Mouse (Mus musculus) T-cell, adult 2 months (primary cell): ENCODE measurements around the gene Tmem86b.
"Not testable (repeated sequence)": the region's sequence is repeated elsewhere in the genome, so short reads cannot be mapped to it uniquely, and the experiment has no call there.

Experiments
- DNase-seq: peaks from one replicate; pipeline ENCODE4 v3.0.0; 2022; ENCODE audit warnings: low spot score

Tmem86b gene

DNA sequence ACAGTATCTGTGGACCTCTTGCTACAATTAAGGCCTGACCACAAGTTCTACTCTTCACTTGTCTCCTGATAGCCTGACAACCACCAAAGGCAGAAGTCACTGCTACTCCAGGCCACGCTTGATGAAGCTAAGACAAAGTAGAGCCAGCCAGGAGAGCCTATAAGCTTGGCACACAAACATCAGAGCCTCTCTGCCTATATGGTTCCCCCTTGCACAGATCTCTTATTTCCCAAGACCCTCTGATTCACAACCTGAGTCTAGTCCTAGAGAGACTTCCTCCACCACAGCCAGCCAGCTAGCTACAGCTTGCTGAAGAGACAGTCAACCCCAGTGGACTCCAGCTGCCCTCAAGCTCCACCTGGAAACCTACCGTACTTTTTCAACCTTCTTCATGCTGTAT lies 16.8 kb upstream of the Tmem86b start:
- no peak for DNase-seq

- peak; percentile 83 for DNase-seq
Measured at GRCm38 (mm10) chr7:4647291-4647690, 16.1 kb upstream of the Tmem86b start.

DNA sequence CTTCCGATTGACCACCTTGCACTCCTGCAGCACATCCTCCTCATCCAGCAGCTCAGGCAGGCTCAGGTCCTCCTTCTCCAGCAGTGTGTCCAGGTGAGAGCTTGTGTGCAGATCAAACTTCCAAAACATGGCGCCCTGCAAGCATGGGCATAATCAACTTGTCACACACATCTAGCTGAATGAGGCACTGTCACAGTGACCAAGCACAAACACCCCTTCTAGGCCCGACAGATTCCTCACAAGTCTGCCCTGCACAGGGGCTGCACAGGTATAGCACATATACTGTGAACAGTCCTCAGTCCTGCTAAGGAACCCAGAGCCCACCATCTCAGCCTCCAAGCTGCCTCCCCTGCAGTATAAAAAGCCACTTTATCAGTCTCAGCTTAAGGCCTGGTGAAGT lies 15.6 kb upstream of the Tmem86b start:
- DNase-seq: no peak

- no peak for DNase-seq
Measured at GRCm38 (mm10) chr7:4643225-4643624, 12.0 kb upstream of the Tmem86b start.

GRCm38 (mm10) chr7:4641956-4642355 lies 10.7 kb upstream of the Tmem86b start:
- no peak for DNase-seq

DNA sequence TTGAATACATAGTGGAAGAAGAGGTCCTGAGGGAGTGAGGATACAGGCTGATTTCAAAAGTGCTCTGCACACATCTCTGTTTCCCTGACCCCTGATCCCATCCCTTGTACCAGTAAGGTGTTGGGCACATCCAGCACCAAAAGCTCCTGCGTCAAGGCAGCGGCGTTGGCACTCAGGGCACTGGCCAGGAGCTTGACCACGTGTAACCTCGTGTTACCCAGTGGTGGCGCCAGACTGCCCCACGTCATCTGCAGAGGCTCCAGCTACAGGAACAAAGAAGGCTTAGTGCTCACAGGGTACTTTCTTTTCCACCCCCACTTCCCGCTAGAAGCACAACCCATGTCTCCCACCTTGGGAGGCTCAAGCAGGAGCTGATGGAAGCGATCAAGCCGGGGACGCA lies 9.9 kb upstream of the Tmem86b start:
- DNase-seq: no peak

GRCm38 (mm10) chr7:4636179-4636578 lies 5.0 kb upstream of the Tmem86b start:
- no peak for DNase-seq

GRCm38 (mm10) chr7:4630198-4630597 lies 1.0 kb downstream of the Tmem86b start:
- no peak for DNase-seq

- DNase-seq: no peak
Measured at GRCm38 (mm10) chr7:4629586-4629985, 1.6 kb downstream of the Tmem86b start.

GRCm38 (mm10) chr7:4625928-4626327 lies 5.3 kb downstream of the Tmem86b start:
- DNase-seq: no peak

DNA sequence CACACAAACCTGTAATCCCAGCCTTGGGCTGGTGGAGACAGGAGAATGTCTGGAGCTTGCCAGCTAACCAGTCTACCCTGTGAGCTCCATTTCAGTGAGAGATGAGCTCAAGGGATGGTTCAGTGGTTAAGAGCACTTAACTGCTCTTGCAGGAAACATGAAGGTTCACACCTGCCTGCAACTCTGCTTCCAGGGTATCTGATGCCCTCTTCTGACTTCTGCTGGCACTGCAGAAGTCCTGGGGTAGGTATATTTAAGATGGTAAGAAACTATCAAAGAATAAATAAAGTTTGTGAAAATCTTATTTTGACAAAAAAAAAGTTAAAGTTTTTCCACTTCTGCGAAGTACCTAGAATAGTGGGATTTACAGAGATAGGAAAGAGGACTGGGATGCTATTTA lies 6.9 kb downstream of the Tmem86b start:
- DNase-seq: peak; percentile 47

GRCm38 (mm10) chr7:4623544-4624189 lies 7.6 kb downstream of the Tmem86b start:
- DNase-seq: peak; percentile 67

DNA sequence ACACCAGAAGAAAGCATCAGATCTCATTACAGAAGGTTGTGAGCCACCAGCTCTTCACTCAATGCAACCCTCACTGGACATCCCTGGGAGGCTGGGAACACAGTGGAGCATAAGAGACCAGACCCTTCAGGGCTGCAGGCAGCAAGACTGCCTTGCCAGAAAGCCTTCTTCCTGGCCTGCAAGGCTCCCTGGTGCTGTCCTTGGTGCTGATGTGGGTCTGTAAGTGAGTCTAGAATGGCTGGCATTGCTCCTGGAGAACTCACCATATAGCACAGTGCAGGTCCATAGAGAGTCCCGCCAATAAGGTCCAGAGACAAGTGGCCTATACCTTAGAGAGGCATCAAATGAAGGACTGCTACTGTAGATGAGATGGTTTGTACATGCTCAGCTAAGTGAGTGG lies 11.2 kb downstream of the Tmem86b start:
- DNase-seq: peak; percentile 23

DNA sequence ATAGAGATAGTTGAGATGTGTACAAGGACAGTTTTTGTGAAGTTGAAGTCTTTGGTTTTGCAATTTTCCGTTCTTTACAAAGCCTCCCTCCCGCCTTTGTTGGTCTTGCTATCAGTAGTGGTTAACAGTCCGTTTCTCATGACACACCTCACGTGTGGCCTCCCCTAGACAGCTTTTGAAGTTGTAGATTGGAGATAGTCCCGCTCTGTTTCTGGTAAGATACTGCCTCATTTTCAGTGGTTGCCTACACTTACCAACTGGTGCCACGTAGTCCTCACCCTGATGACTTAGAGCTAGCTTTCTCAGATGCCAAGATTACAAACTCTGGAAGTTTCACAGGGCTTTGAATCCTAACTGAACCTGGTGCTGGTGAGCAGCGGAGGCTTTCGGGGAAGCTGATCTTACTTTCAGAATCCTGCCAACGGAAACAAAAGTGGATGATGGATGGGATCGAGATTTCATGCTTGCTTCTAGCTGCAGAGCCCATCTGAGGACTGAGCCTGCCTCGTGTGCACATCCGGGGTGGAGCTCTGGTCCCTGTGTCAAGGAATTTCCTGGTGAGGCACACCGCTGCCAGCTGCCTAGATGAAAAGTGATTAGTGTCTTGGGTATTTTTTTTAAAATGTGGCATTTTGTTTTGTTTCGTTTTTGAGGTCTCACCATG lies 17.4 kb downstream of the Tmem86b start:
- peak; percentile 57 for DNase-seq

- no peak for DNase-seq
Measured at GRCm38 (mm10) chr7:4612956-4613355, 18.3 kb downstream of the Tmem86b start.

- no peak for DNase-seq
Measured at GRCm38 (mm10) chr7:4612386-4612785, 18.8 kb downstream of the Tmem86b start.

DNA sequence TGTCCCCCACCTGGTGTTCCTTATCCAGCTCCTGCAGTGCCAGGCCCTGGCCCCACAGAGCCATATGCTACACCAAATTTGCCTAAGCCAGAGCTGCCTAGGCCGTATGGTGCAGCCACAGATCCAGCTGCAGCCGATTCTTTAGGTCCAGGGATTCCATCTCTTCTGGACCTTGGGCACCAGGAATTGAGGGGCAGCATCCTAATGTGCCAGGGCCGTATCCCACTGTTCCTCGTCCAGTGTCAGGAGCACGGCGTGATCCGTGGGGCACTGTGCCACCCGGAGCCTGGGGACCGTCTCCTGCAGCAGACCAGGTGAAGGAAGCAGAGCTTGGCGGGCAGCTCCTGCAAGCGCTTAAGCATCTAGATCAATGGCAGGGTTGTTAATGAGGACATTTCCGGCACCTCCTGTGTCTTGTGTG lies 19.3 kb downstream of the Tmem86b start:
- no peak for DNase-seq

DNA sequence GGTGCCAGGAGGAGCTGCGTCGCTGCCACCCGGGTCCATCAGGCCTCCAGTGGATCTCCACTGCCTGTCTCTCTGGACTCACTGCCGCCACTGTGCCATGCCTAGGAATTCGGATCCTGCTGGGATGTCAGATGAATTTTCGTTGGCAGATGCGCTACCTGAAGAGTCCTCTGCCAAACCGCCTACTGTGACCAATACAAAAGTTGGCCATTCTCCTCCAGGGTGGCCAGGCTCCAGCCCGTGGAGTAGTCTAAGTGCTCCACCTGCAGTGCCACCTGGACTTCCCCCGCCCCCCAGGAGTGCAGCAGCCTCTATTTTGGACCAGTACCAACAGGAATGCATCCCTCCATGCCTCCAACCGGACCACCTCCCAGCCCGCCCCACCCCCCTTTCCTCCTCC lies 19.7 kb downstream of the Tmem86b start:
- no peak for DNase-seq

DNA sequence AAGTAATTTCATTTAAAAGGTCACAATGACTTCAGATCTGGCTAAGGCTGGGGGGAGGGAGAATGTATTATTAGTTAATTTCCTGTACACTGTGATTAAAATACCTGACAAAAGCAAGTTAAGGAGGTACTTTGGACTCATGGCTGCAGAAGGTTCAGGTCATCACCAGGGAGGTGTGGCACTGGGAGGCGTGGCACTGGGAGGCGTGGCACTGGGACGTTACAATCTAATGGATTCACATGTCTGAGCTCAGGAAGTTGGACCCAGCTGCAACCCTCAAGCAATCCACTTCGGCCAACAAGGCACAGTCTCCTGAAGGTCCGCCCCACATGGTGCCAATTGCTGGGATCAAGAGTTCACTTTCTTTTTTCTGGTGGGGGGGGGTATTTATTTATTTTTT lies 23.2 kb downstream of the Tmem86b start:
- DNase-seq: no peak

DNA sequence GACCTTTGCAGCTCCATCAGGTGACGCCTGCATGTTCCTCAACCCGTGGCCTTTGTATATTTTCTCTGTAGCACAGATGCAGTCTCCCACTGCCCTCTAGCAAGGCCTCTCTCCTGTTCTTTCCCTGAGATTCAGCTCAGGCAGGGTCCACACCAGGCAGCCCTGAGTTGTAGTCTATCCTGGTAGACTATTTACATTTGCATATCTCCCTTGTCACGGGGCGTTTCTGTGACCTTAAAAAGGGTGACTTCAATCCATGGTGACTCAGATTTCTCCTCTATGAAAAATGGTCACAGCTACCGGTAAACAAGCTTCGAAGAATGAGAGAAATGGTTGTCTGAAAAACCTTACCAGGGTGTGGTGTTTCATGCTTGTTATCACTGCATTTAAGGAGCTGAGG lies 27.3 kb downstream of the Tmem86b start, which contains the start of gene Ptprh:
Ptprh (minus strand) TSS at position 169 of the 400 bp plus-strand sequence.
- no peak for DNase-seq

- DNase-seq: no peak
Measured at GRCm38 (mm10) chr7:4602969-4603368, 28.3 kb downstream of the Tmem86b start.

GRCm38 (mm10) chr7:4597046-4597445 lies 34.2 kb downstream of the Tmem86b start:
- not testable (repeated sequence) for DNase-seq

DNA sequence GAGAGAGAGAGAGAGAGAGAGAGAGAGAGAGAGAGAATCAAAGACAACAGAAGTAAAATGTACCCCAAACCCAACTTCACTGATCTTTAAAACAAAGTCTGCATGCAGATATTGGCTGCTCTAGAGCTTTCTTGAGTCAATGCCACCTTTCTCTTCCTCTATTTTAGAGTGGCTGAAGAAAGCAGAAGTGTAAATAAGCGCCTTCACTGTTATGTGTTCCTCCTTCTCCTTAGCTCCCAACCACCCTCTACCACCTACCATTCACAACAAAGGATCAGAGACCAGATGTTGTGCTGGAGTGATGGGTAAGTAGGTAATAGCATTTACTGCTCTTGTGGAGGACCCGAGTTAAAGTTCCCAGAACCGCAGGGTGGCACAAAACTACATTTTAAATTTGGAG lies 49.7 kb downstream of the Tmem86b start:
- not testable (repeated sequence) for DNase-seq
